Mouse (Mus musculus): ENCODE results near the gene Inpp4b. TPM values are rescaled to one million over a fixed set of nuclear protein-coding genes. Genes with fewer than 3 reads are reported as not detected.

Inpp4b gene
- total RNA-seq, 4 experiments from 2014 or later: 10.6 to 13.5 (median 11.5) TPM

- DNase-seq (ENCODE audit: low spot score in 2 of 2): no peak
These were observed 233.0 kb downstream of the Inpp4b start for GRCm38 (mm10) chr8:81575268-81575917.

GRCm38 (mm10) chr8:81578951-81579350, 236.6 kb downstream of the Inpp4b start:
- no peak for DNase-seq (ENCODE audit: low spot score in 2 of 2)

- DNase-seq (ENCODE audit: low spot score in 2 of 2): no peak
These were observed 239.6 kb downstream of the Inpp4b start for GRCm38 (mm10) chr8:81581817-81582437.

- DNase-seq (ENCODE audit: low spot score in 2 of 2): no peak
These were observed 240.6 kb downstream of the Inpp4b start for GRCm38 (mm10) chr8:81582906-81583305.

- DNase-seq (ENCODE audit: low spot score in 2 of 2): no peak
These were observed 244.4 kb downstream of the Inpp4b start for GRCm38 (mm10) chr8:81586783-81587182.

GRCm38 (mm10) chr8:81594134-81594714, 251.9 kb downstream of the Inpp4b start:
- no peak for DNase-seq (ENCODE audit: low spot score in 2 of 2)

GRCm38 (mm10) chr8:81599209-81599608, 256.9 kb downstream of the Inpp4b start:
- no peak for DNase-seq (ENCODE audit: low spot score in 2 of 2)

- no peak for DNase-seq (ENCODE audit: low spot score in 2 of 2)
These were observed 258.8 kb downstream of the Inpp4b start for GRCm38 (mm10) chr8:81601136-81601535.

- no peak for DNase-seq (ENCODE audit: low spot score in 2 of 2)
These were observed 265.7 kb downstream of the Inpp4b start for GRCm38 (mm10) chr8:81608082-81608481.

GRCm38 (mm10) chr8:81609064-81609463, 266.7 kb downstream of the Inpp4b start:
- no peak for DNase-seq (ENCODE audit: low spot score in 2 of 2)

GRCm38 (mm10) chr8:81612611-81613010, 270.3 kb downstream of the Inpp4b start:
- no peak for DNase-seq (ENCODE audit: low spot score in 2 of 2)

- DNase-seq (ENCODE audit: low spot score in 2 of 2): no peak
These were observed 271.8 kb downstream of the Inpp4b start for GRCm38 (mm10) chr8:81614135-81614534.

GRCm38 (mm10) chr8:81614605-81615004, 272.2 kb downstream of the Inpp4b start:
- no peak for DNase-seq (ENCODE audit: low spot score in 2 of 2)

GRCm38 (mm10) chr8:81615552-81615951, 273.2 kb downstream of the Inpp4b start:
- no peak for DNase-seq (ENCODE audit: low spot score in 2 of 2)

- DNase-seq (ENCODE audit: low spot score in 2 of 2): no peak
These were observed 276.6 kb downstream of the Inpp4b start for GRCm38 (mm10) chr8:81618918-81619317.

- DNase-seq (ENCODE audit: low spot score in 2 of 2): no peak
These were observed 292.7 kb downstream of the Inpp4b start for GRCm38 (mm10) chr8:81635015-81635414.

GRCm38 (mm10) chr8:81635912-81636583, 293.7 kb downstream of the Inpp4b start:
- no peak for DNase-seq (ENCODE audit: low spot score in 2 of 2)

GRCm38 (mm10) chr8:81638478-81638877, 296.1 kb downstream of the Inpp4b start:
- DNase-seq (ENCODE audit: low spot score in 2 of 2): no peak

GRCm38 (mm10) chr8:81639820-81640219, 297.5 kb downstream of the Inpp4b start:
- DNase-seq (ENCODE audit: low spot score in 2 of 2): no peak

- DNase-seq (ENCODE audit: low spot score in 2 of 2): no peak
These were observed 300.7 kb downstream of the Inpp4b start for GRCm38 (mm10) chr8:81643030-81643429.

GRCm38 (mm10) chr8:81692167-81692566, 349.8 kb downstream of the Inpp4b start:
- DNase-seq (ENCODE audit: low spot score in 2 of 2): no peak

- no peak for DNase-seq (ENCODE audit: low spot score in 2 of 2)
These were observed 352.5 kb downstream of the Inpp4b start for GRCm38 (mm10) chr8:81694893-81695292.
